Mouse (Mus musculus): ENCODE measurements at regions not wholly inside any gene's neighbourhood (a gene's known extent, or its start where the extent isn't known, plus 50 kb on each side); places are given as distances from the start of the nearest gene placed in this dataset.

GRCm38 (mm10) chr2:106080626-106081025, 77.3 kb upstream of the Dnajc24 start:
- Histone ChIP-seq H3K36me3 (no peaks in the 10 kb centered on the region), H3K4me2 (replicated peaks) (no peak overlapping the region), H3K4me3 (no peak overlapping the region), H3K27ac (replicated peaks) (no peak overlapping the region), H3K9me3 (no peaks in the 10 kb centered on the region), H3K9ac (replicated peaks) (no peak overlapping the region), H3K27me3 (peaks cover 16% of the 10 kb centered on the region), H3K4me1 (peaks cover 20% of the 10 kb centered on the region)
- 52% methylated on average over 9 of the region's 9 CpGs for whole genome bisulfite sequencing
- no peak for ATAC-seq (replicated peaks)

- peaks cover 13% of the 10 kb centered on the region for H3K27me3 ChIP-seq
- H3K4me3 ChIP-seq, result no peak overlapping the region
- H3K4me2 ChIP-seq (replicated peaks), result no peak overlapping the region
- H3K9ac ChIP-seq (replicated peaks), result no peak overlapping the region
- H3K27ac ChIP-seq (replicated peaks), result no peak overlapping the region
- H3K9me3 ChIP-seq, result no peaks in the 10 kb centered on the region
- H3K4me1 ChIP-seq, result peaks cover 12% of the 10 kb centered on the region
- no peaks in the 10 kb centered on the region for H3K36me3 ChIP-seq
- WGBS, result 14% methylated on average over 3 of the region's 3 CpGs
- ATAC-seq (replicated peaks), result no peak
Measured at GRCm38 (mm10) chr2:106078591-106078990, 75.2 kb upstream of the Dnajc24 start.

DNA sequence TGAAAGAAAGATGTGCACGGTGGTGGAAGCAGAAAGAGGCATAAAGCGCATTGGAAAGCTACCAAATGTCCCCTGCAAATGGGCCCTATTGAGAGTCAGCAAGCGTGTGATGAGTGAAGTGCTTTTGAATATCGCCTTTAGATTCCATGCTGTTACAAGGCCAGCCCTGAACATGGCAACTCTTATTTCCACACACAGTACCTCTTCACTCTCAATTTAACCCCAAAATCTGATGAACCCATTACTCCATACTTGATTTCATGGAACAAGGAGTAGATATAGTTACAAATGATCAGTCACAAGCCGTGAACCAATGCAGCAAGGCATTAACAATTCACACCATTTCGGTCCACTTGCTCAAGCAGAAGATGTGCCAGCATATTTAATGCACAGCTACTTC, 71.1 kb upstream of the Dnajc24 start:
- Histone ChIP-seq H3K36me3 (no peaks in the 10 kb centered on the region), H3K9me3 (no peaks in the 10 kb centered on the region), H3K4me3 (no peak overlapping the region), H3K27ac (replicated peaks) (no peak overlapping the region), H3K9ac (replicated peaks) (no peak overlapping the region), H3K27me3 (no peaks in the 10 kb centered on the region), H3K4me2 (replicated peaks) (no peak overlapping the region), H3K4me1 (0 out of 2 replicates have a peak, but pooled peaks cover 2% of the 10 kb centered on the region)
- ATAC-seq (replicated peaks), result peak; percentile 84
- 16% methylated on average over 6 of the region's 6 CpGs for WGBS

DNA sequence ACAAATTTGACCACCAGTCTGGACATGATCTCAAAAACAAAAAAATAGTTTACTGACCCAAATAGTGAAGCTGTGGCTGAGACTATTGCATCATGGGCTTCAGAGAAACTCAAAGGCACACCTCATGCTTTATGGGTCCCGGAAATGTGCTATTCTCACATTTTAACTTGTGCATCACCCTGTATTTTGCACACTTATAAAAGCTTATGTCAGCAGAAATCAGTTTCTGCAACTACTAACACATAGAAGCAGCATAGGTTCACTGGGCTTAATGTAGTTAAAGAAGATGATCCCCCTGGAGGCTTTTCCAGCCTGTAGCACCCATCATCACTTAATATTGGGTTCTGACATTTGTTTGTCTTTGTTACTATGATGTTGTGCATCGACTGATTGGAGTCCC, 61.0 kb upstream of the Dnajc24 start:
- Histone ChIP-seq H3K27me3 (peaks cover 4% of the 10 kb centered on the region; the same call in 1 of the 2 replicates), H3K4me2 (replicated peaks) (no peak overlapping the region), H3K9me3 (no peaks in the 10 kb centered on the region), H3K4me3 (no peak overlapping the region), H3K9ac (replicated peaks) (no peak overlapping the region), H3K4me1 (no peaks in the 10 kb centered on the region), H3K36me3 (no peaks in the 10 kb centered on the region), H3K27ac (replicated peaks) (no peak overlapping the region)
- ATAC-seq (replicated peaks), result no peak
- 91% methylated on average over 2 of the region's 2 CpGs for WGBS

All from forebrain, embryonic 15.5 days (tissue).